Mouse (Mus musculus): ENCODE measurements around the gene Hist2h2aa1.

DNA sequence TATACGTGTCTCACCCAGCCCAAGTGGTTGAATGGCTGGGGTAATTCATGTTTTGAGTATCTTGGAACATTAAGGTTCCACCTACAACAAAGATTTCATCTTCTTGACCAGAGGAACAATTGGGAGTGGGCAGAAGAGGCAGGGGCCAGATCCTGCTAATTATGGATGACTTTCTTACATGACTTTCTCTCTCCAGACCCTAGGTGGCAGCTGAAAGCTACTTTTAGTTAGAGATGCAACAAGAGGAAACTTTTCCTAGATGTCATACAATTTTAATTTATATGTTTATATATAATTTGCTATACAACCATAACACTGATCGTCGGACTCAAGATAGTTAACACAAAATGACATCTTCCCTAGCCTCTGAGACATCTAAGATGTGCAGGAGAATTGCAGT, 37.5 kb upstream of the Hist2h2aa1 start:
- TF ChIP-seq JUND (conservative IDR thresholded peaks at IDR 0.05; ENCODE audit: low read depth, low read length) (no peak), MAZ (IDR thresholded peaks at IDR 0.05; ENCODE audit: low read depth, low read length) (no peak), EP300 (IDR thresholded peaks at IDR 0.05; ENCODE audit: low read length) (no peak), POLR2A (IDR thresholded peaks at IDR 0.05; ENCODE audit: low read depth, low read length) (no peak), ZNF384 (IDR thresholded peaks at IDR 0.05; ENCODE audit: low read depth, low read length) (no peak), MEF2A (IDR thresholded peaks at IDR 0.05; ENCODE audit: borderline replicate concordance, low read depth, low read length) (no peak)

Measured in CH12.LX (cell line).